Mouse (Mus musculus): ENCODE measurements around the gene Tbxa2r.

DNA sequence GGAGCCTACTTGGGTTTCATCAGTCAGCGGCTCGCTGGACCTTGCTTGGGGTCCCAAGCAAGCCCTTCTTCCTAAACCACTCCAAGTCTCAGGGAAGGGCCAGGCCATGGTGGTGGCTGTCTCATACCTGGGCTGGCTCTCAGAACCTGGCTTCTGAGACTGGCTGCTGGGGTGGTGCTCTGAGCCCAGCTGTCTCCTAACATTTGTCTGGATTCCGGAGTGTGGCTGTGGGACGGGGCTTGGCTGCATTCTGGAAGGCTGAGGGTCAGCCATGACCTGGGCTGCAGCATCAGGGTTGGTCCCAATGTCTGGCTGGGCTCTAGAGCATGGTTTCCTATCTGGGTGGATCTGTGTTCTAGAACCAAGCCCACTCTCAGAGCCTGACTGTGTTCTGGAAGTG is 8.0 kb downstream of the Tbxa2r start:
- TF ChIP-seq POLR2A (IDR thresholded peaks at IDR 0.05; ENCODE audit: control insufficient read depth, low read depth, low read length) (no peak), CTCF (IDR thresholded peaks at IDR 0.05; ENCODE audit: control insufficient read depth, insufficient read depth, insufficient replicate concordance, low read depth, low read length) (no peak)
